Mouse (Mus musculus) hindbrain, embryonic 12.5 days (tissue): ENCODE results near the gene Mepce. TPM values are rescaled to one million over a fixed set of nuclear protein-coding genes. Genes with fewer than 3 reads are reported as not detected.

Source experiments
- polyA plus RNA-seq: library from polyadenylated mRNA; unstranded; fragments of >200 nt; fragmentation: Nextera tagmentation; extraction: Ambion mirVana; gene quantifications from 2 replicates; pipeline ENCODE4 v1.2.1, GENCODE M21; 2016

Gene Mepce
- polyA plus RNA-seq, 1 experiment from 2014 or later, result 11.0 TPM

Other genes with a start within 250 kb of the Mepce start
- gene Actl6b, start 234.1 kb downstream of the Mepce start, polyA plus RNA-seq, result 103 and 108 TPM in 2 replicates
- gene Tfr2, start 217.8 kb downstream of the Mepce start, polyA plus RNA-seq, result 3.3 and 3.4 TPM in 2 replicates
- 38.7 and 40.0 TPM in 2 replicates for gene Mospd3, start 186.6 kb downstream of the Mepce start, polyA plus RNA-seq
- 66.6 and 82.5 TPM in 2 replicates for gene Pcolce, start 173.9 kb downstream of the Mepce start, polyA plus RNA-seq
- 0.23 and 0.25 TPM in 2 replicates for gene Fbxo24, start 158.7 kb downstream of the Mepce start, polyA plus RNA-seq
- 32.4 and 34.3 TPM in 2 replicates for gene Lrch4, start 158.5 kb downstream of the Mepce start, polyA plus RNA-seq
- 8.3 and 10.8 TPM in 2 replicates for gene Gm20605, start 158.5 kb downstream of the Mepce start, polyA plus RNA-seq
- 7.6 and 8.0 TPM in 2 replicates for gene Sap25, start 146.3 kb downstream of the Mepce start, polyA plus RNA-seq
- gene Irs3, start 141.9 kb downstream of the Mepce start, polyA plus RNA-seq, result 0.10 and 0.22 TPM in 2 replicates
- 21.2 and 22.4 TPM in 2 replicates for gene Agfg2, start 102.9 kb downstream of the Mepce start, polyA plus RNA-seq
- gene Nyap1, start 46.0 kb downstream of the Mepce start, polyA plus RNA-seq, result 20.9 and 22.2 TPM in 2 replicates
- 81.8 and 82.9 TPM in 2 replicates for gene Tsc22d4, start 41.9 kb downstream of the Mepce start, polyA plus RNA-seq
- gene Ppp1r35, start 8.8 kb downstream of the Mepce start, polyA plus RNA-seq, result 55.1 and 59.7 TPM in 2 replicates
- 19.5 and 20.1 TPM in 2 replicates for gene Zcwpw1, start 143 bp upstream of the Mepce start, polyA plus RNA-seq
- 0.21 and 1.1 TPM in 2 replicates for gene Pilra, start 48.6 kb upstream of the Mepce start, polyA plus RNA-seq
- gene Pilrb1, start 70.5 kb upstream of the Mepce start, polyA plus RNA-seq, result not detected in 2 replicates
- gene Pilrb2, start 84.2 kb upstream of the Mepce start, polyA plus RNA-seq, result not detected in 2 replicates
- gene Cyp3a13, start 134.0 kb upstream of the Mepce start, polyA plus RNA-seq, result not detected in 2 replicates
- 0.17 and 0.74 TPM in 2 replicates for gene Gjc3, start 175.4 kb upstream of the Mepce start, polyA plus RNA-seq
- gene Azgp1, start 193.9 kb upstream of the Mepce start, polyA plus RNA-seq, result not detected in 2 replicates
- not detected in 2 replicates for gene Smok3a, start 233.6 kb upstream of the Mepce start, polyA plus RNA-seq
- gene Smok3b, start 233.8 kb upstream of the Mepce start, polyA plus RNA-seq, result not detected in 2 replicates